Mouse (Mus musculus) left cerebral cortex, adult 18-20 months (tissue): ENCODE data around the gene Fzr1. TPM values are rescaled to one million over a fixed set of nuclear protein-coding genes. Genes with fewer than 3 reads are reported as not detected.

ENCODE experiments used
- DNase-seq, 2 experiments: peaks; one replicate each; pipeline ENCODE4 v3.0.0; 2021 to 2022; ENCODE audit warnings: low spot score in 2 of 2, mixed read lengths in 1 of 2
- total RNA-seq, 2 experiments: library from RNA; stranded (reverse); gene quantifications; 2 replicates each; pipeline ENCODE4 v1.2.3; 2021

Fzr1 gene
- total RNA-seq, 2 experiments from 2014 or later, result 71.1 to 72.1 TPM

GRCm38 (mm10) chr10:81358841-81359240 lies 19.5 kb downstream of the Fzr1 start:
- DNase-seq, result no peak

- no peak for DNase-seq
These were observed 20.1 kb downstream of the Fzr1 start for GRCm38 (mm10) chr10:81358209-81358608.

GRCm38 (mm10) chr10:81356991-81357844 lies 21.1 kb downstream of the Fzr1 start, which contains the start of gene Mfsd12:
Gene Mfsd12, plus strand, starts transcription at chr10:81357491.
- DNase-seq, result peak; percentile 91 to 93

- DNase-seq, result no peak
These were observed 21.8 kb downstream of the Fzr1 start for GRCm38 (mm10) chr10:81356352-81356990.

GRCm38 (mm10) chr10:81355533-81355932 lies 22.8 kb downstream of the Fzr1 start:
- no peak for DNase-seq

- no peak for DNase-seq
These were observed 23.4 kb downstream of the Fzr1 start for GRCm38 (mm10) chr10:81354738-81355477.

GRCm38 (mm10) chr10:81351678-81352291 lies 26.5 kb downstream of the Fzr1 start:
- DNase-seq, result no peak

- peak; percentile 99 to 100 for DNase-seq
These were observed 27.8 kb downstream of the Fzr1 start, which contains the start of gene Hmg20b for GRCm38 (mm10) chr10:81350351-81351063. Gene Hmg20b, minus strand, starts transcription at chr10:81350480.

GRCm38 (mm10) chr10:81349961-81350350 lies 28.4 kb downstream of the Fzr1 start:
- DNase-seq, result no peak

GRCm38 (mm10) chr10:81349146-81349545 lies 29.2 kb downstream of the Fzr1 start:
- no peak for DNase-seq

GRCm38 (mm10) chr10:81346453-81347067 lies 31.8 kb downstream of the Fzr1 start:
- DNase-seq, result peak; percentile 52 to 70

GRCm38 (mm10) chr10:81345162-81345534 lies 33.2 kb downstream of the Fzr1 start:
- DNase-seq, result no peak

- DNase-seq, result no peak
These were observed 33.7 kb downstream of the Fzr1 start for GRCm38 (mm10) chr10:81344421-81345161.

- DNase-seq, result no peak
These were observed 35.4 kb downstream of the Fzr1 start, which contains the start of gene Gipc3 for GRCm38 (mm10) chr10:81342686-81343505. Gene Gipc3, minus strand, starts transcription at chr10:81343266.

GRCm38 (mm10) chr10:81341333-81341949 lies 36.9 kb downstream of the Fzr1 start:
- peak; percentile 63 to 75 for DNase-seq

GRCm38 (mm10) chr10:81340551-81341332 lies 37.6 kb downstream of the Fzr1 start:
- DNase-seq, result no peak

- DNase-seq, result no peak
These were observed 41.8 kb downstream of the Fzr1 start for GRCm38 (mm10) chr10:81336558-81336957.
